Mouse (Mus musculus) left cerebral cortex, adult 9 months (tissue): ENCODE measurements at regions not wholly inside any gene's neighbourhood (a gene's known extent, or its start where the extent isn't known, plus 50 kb on each side); places are given as distances from the start of the nearest gene placed in this dataset.

Experiments used
- DNase-seq, 2 experiments: peaks; one replicate each; pipeline ENCODE4 v3.0.0; 2022; ENCODE audit warnings: low spot score in 2 of 2

DNA sequence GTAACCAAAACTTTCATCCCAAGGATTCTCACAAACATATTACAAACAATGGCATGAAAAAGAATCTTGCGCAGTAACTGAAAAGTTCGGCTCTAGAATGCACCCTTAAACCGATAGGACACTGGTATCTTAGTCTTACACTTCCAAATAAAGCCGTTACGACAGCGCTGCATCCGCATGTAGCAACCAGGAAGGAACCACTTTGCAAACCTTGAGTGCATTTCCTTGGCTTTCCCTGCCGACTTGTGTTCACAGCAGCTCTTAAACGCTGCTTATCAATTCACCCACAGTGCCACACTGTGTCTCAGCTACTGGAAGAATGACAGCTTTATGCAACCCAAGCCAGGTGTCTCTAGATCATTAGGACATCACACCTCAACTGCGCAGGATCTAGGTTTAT is 202.3 kb upstream of the Arid1b start:
- no peak for DNase-seq

DNA sequence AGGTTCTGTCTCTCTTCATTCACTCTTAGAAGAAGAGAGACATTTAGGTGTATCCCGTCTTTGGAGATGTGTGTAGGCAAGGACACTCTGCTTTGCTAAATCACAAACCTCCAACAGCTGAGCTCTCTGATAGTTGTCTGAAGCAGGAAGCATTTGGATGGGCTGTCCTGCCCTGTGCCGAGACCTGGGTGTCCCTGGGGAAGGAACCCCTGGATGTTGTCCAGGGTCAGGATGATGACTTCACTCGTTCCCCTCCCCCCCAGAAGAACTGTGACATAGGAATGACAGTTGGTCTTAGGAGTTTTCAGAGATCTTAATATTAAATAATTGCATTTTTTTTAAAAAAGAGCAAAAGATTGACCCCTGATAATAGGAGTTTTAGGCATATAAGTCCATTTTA is 197.9 kb upstream of the Arid1b start:
- DNase-seq, result no peak

DNA sequence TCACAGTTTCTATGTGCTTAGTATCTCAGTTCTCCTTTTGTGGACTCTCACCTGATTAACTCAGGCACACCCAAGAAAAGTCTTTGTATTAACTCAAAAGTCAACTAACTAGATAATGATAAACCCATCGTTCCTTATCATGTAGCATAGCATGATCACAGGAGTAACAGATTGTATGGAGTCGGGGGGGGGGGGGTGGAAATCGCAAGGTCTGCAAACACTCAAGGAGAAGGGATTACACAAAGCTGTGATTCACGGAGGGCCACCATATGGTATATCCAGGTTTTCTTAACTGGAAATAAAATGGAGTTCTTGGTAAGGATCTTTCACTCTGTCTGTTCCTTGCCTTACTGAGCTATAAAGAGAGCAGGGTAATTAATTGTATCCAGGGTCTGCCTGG is 190.1 kb upstream of the Arid1b start:
- no peak for DNase-seq

DNA sequence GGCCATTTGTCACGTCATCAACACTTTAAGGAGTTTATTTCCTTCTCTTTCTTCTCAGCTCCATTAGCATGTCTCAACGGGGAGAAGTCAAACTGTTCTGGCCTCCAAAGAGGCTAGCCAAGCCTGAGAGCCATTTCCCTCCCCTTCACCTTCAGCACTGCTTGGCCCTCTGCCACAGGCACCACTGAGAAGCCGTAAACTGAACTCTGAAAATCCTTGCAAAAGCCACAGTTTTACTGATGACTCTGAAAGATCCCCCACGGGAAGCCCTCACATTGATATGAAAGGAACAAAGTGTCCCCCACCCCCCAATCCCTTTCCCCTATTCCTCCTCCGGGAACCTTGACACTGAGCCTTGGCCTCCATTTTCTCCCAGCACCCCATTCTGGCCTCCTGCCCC is 188.1 kb upstream of the Arid1b start:
- no peak for DNase-seq

DNA sequence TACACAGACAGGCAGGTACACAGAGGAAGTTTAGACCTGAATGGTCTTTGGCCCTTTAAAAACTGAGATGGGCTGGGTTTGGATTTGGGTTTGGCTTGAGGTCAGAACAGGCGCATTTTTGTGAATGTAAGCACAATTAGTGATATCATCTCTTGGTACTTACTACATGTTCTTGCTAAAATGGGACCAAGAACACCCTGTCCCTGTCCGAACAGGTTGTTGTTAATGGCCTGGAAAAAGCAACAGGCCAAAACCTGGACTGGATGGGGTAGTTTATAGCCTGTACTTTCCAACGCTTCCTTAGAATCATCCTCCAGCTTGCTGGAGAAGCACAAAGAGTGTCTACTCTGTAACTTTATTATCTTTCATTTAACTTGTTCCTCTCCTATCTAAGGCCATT is 185.2 kb upstream of the Arid1b start:
- DNase-seq, result no peak

DNA sequence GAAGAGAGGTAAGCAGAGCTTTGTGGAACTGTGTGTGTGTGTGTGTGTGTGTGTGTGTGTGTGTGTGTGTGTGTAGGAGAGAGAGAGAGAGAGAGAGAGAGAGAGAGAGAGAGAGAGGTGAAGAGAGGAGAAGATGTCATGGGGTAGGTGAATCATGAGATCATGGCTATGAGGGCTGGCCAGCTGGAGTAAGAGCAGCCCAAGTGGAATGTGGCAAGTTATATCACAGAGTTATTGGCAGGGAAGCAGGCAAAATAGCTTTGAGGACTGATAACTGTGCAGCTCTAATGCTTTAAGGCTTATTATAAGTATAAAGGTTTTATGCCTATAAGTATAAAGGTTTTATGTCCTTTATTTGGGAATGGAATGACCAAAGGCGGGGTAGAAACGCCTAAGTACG is 180.9 kb upstream of the Arid1b start:
- no peak for DNase-seq

DNA sequence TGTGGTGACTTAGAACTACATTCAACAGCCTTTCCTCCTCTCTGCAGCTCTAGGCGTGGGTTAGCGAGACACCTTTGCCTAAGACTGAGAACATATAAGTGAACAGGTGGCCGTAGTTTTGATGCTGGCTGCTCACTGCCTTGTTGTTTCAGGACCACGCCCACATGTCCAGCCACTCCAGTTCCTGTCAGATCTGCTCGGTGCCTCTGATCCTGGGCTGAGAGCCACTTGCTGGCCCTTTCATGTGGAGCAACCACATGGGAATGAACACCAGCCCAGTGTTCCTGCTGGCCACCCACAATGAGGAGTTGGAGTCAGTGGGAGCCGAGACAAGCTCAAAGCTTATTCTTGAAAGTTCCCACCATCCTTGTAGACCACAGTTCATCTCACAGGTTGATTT is 180.5 kb upstream of the Arid1b start:
- DNase-seq, result no peak

DNA sequence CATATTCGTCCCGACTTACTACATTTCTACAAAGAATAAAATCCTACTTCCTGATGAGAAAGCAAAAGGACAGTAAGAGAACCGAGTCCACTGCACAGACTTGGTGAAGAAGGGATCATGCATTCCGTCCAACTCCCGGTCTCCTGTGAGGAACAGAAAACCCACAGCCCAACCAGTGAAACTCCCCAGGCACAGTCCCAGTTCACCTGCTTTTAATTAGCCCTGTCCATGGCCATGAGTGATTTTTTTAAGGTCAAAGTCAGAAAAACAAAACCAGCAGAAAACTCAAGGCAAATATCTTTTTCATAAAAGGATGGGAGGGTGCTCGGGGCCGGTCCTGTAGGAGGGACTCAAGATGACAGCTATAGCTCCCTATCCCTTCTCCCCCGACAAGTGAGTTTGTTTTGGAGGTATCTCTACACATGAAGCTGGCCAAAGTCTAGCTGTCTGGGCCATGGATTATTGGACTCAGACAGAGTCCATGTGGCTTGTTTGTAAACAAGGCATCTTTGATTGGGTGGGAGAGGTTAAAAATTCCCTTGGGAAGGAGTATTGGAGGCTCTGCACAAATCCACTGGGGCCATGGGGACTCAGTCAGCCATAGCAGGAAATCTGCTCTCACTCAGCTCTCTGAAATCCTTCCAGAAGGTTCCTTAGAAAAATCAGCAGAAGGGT is 168.8 kb upstream of the Arid1b start:
- DNase-seq, result no peak

DNA sequence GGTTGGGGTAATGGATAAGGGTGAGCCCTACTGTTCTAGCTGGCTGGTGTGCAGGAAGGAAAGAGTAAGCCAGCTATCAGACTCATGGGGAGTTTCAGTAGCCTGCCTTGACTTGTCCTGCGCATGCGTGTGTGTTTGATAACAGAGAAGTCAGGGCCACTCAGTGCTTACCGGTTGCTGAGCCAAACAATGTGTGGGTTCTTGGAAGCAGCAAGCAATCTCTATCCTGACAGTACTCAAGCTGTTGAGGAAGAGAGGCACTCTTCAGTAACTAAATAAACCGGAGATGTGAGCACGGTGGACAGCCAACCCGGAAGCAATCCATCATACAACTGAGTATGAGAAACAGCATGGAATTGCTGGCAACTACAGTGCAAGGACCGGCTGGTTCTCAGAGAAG is 160.1 kb upstream of the Arid1b start:
- DNase-seq, result no peak

DNA sequence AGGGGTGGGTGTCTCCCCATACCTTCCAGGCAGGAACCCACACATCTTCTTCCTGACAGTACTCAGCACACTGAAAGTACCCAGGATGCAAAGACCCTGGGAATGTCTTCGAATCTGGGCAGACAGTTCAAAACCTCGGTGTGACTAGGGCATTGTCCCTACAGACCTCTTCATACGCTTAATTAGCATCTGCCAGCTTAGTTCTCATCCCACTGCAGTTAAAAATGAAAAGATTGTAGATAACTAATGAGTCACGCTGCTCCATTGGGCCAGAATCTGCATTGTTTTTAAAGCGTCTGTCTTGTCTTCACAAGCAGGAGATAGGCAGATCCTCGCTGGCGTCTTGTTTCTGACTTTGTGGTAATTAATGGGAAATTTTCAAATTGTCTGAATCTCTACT is 159.6 kb upstream of the Arid1b start:
- no peak for DNase-seq

DNA sequence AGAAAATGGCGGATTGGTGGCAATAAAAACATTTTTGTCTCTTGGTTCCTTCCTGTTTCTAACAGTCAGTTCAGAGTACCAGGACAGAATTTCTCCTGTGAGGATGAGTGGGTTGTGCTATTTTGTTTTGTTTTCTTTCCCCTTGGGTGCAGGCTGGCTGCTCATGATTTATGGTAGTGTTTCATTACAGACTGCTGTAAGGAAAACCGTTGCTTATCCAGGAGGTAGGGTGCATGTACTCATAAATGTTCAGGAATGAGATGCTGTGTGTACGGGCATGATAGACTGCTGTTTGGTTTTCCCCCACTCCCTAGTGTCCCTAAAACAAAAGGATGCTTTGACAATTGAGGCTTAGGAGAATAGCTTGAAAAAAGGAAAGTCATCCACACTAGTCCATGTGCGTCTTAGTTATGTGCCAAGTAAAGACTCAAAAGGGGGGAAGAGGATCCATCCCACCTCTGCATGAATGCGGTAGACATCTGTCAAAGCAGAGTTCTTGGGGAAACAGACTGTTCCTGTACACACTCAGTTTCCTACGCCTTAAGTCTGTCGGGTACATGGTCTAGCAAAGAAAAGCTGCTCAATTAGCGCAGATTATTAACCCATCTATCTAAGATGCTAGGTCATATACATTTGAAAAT is 158.9 kb upstream of the Arid1b start:
- no peak for DNase-seq

DNA sequence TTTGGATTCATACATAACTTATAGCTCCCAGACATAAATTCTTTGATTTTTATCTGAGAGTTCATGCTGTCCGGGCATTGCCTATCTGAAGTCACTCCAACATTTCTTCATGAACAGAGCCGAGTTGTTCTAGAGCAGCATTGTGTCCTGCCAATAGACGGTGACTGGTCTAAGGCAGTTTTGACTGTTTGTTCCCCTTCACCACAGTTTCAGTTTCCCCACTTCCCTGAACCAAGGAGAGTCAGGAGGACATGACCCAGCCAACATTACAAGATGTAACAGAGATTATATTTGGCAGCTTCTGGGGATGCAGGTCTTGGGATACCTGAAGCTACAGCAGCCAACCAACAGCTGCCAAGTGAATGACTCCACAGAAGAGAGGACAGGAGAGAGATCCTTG is 154.0 kb upstream of the Arid1b start:
- no peak for DNase-seq

DNA sequence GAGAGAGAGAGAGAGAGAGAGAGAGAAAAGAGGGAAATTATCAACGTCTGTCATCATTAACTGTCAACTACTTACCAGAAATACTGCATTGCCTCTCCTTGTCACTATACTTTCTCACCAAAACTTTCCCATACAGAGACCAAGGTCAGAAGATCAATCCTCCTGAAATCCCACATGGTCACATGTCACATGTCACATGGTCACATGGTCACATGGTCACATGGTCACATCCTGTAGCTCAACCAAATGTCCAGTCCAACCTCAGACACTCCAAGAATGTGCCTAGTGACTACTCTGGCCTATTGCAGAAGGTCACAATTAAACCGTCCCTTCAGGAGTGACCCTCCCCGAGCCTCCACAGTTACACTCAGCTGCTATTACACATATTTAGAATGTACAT is 135.8 kb upstream of the Arid1b start:
- DNase-seq, result no peak

DNA sequence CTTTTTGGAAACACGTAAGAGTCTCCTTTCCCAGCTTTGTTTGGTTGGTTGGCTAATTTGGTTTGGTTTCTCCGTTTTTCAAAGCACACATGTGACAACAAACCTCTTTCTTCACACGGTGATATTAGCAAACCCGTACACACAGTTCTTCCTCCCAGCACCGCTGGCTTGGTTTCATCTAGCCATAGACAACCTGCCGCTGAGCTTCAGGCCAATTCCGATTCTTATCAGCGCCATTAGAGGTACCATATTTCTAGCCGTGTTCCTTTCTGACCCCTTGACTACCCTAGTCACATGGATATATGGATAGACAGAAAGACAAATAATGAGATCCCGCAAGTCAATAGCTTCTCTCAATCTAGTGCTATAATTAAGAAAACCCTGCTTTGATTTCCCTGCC is 129.2 kb upstream of the Arid1b start:
- DNase-seq, result no peak

DNA sequence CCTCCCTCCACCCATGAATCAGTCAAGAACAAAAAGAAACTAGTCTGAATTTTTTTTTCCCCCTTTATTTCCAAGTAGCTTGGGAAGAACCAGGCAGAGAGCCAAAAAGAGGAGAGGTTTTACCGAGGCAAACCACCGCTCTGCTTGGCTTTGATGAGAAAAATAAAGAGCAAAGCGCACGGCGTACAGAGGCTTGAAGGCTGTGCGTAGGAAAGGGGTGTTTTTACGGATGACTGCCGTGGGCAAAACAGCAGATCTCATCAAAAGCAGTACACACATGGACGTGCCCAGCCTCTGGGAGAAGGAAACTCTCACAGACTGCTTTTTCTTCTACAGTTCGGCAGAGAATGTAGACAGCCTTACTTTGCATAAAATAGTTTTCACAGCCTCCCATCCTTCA is 128.5 kb upstream of the Arid1b start:
- DNase-seq, result peak; percentile 42 to 62

DNA sequence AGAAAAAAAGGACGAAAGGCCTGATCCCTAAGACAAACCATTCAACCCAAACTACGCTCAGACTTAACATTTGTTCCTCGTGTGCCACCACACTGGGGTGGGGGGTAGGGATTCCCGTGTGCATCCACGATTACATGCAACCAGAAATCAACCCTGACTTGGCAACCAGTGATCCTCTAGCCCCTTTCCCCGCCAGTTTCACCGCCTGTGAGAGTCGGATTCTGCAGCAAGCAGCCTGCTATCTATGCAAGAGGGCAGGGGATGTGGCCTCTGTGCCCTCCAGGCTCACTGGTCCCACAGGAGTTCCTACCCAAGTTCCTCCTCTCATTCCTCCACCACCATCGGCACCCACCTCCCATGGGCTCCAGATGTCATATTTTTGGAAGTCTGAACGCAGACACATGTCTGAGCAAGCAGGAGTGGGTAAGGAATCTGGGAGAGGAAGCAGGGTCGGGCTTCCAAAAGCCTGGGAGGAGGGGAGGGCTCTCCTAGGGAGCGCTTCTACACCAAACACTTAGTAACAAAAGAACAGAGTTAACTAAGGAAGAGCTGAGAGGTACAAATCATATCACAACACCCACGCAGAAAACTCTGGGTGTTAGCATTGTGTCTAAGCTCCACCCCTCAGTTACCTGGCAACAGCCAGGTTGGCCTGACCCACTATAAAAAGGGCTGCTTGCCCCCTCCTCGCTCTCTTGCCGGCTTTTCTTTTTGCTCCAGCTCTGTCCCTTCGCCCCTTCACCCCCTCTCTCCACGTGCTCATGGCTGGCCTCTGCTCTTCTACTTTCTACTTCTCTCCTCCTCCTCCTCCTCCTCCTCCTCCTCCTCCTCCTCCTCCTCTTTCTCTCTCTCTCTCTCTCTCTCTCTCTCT is 127.9 kb upstream of the Arid1b start:
- no peak for DNase-seq

DNA sequence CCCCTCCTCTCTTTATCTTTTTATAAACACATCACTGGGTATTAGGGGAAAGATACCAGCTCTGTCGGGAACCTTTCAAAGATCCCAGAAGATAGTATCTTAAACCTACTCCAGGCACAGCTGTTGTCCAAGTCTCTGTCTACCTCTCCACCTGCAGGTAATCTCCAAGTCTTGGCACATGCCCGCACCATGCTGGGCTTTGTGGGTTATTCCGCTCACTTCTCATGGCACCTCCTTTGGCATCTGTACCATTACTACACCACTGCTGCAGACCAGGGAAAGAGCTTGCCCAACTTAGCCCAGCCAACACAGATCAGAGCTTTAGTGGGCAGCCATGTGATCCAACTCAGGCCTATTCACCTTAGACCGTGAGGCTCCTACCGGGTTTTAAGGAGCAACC is 127.0 kb upstream of the Arid1b start:
- no peak for DNase-seq

DNA sequence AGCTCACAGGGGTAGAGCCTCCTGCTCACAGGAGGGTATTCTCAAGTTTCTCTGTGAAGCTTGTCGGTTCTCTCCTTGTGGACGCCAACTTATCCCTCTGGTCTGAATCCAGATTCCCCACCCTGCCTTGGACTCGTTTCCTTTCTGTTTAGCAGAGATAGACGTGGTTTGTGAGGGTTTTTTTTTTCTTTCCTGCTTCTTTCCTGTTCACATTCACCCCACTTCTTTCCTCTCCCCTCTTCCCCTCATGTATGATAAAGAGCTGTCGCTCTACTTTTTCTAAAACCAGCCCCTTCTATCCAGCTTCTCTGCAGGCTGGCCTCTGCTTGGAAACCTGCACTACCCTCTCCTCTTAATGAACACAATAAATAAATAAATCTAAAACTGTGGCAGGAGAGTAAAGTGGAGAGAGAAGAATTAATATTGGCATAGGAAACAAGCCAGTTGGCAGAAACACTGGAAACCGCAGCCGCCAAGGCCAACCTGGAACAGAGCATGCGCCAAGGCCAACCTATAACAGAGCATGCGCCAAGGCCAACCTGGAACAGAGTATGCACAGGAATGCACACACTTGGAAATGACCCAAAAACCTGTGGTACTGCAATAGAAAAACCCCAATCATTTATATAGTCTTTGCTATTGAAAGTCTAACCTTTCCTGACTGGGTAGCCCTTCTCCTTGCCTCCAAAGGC is 126.2 kb upstream of the Arid1b start:
- DNase-seq, result no peak

DNA sequence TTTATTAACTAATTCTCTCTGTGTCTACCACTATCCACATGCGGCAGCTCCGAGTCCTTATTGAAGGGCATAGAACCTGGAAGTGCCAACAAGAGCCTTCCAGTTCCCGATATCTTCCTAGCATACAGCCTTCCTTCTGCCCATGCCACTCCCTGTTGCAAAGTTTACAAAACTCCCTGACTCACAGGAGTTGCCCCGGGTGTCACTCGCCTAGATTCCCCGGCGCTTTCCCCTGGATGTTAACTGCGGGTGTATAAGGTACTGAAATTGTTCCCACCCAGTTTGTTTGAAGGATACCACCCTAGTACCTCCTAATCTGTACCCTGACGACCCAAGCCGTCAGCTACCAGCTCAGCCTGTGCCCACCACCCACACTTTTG is 125.7 kb upstream of the Arid1b start:
- no peak for DNase-seq

DNA sequence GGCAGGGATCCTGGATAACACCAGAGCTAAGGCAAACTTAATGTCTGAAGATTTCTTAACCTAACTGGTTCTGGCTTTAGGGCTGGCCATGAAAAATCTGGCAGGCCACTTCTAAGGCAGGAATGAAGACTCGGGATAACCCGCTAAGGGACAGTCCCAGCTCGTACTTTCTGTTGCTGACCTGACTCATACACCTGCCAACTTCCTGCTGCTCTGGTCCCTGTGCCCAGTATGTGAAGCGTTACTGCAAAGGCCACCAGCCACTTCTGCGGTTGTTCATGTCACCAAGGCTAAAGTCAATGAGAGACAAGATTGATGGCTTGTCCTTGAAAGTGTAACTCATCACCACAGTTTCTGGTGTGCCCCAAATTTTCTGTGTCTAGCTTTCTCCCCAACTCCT is 125.3 kb upstream of the Arid1b start:
- no peak for DNase-seq

DNA sequence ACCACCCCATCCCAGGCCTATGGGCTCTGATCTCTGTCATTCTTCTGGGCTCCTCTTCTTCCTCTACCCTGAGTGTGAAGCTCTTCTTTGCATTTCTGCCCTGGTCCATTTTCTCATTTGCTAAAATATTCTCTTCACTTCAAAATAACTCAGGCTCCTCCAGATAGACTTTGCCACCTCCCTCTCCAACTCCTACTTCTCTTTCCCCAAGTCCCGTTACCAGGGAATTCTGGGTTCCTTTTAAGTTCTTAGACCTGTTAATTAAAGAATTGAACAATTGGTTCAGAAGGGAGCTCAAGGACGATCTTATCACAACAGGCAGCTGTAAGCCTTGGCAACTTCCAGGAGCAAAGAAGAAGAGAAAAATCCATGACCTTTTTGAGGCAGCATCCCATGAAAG is 122.9 kb upstream of the Arid1b start:
- DNase-seq, result no peak

DNA sequence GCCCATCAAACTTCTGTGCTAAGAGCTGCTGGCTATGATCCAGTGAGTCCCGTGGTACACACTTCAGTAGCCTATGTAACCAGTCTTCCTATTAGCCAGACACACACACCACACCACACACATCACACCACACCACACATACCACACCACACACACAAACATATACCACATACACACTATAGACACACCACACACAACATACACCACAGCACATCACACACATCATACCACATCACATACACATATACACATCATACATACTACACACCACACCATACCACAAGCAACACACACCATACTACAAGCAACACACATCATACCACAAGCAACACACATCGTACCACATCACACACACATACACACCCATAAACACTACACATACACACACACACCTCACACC is 119.7 kb upstream of the Arid1b start:
- DNase-seq, result no peak
